9 mouse cellular contexts compared by ENCODE assay signal in genomic region chr14:103680285-103680819, GRCm38 (mm10). TPM values are rescaled to one million over a fixed set of nuclear protein-coding genes. Genes with fewer than 3 reads are reported as not detected.
DNase-seq lines count a peak whose midpoint lies in the region; ATAC-seq and TF ChIP-seq lines count a peak whose summit lies in the region.
"Had no signal": no experiment of that assay in that cellular context is flagged by ENCODE, and none has a peak within 500 bp of the region (broad histone marks: within the 10 kb centered on the region; RNA-seq: fewer than 3 reads in every experiment).

No protein-coding gene starts in this region.

- H3K27me3 ChIP-seq in limb, embryonic 13.5 days = no peaks in the 10 kb centered on the region
- no peaks in the 10 kb centered on the region for H3K27me3 ChIP-seq in limb, embryonic 10.5 days (ENCODE audit: low read depth, poor library complexity, severe bottlenecking)
- no peaks in the 10 kb centered on the region for H3K27me3 ChIP-seq in lung, postnatal 0 days (replicated peaks; ENCODE audit: insufficient read depth, low read length)
- H3K27me3 ChIP-seq in stomach, embryonic 16.5 days (ENCODE audit: control insufficient read depth, insufficient read depth, low read length) = no peaks in the 10 kb centered on the region

- DNase-seq in embryo, embryonic 9.5 days (ENCODE audit: extremely low spot score) = peak; percentile 10
- DNase-seq in embryo, embryonic 11 days = no peak
- no peak for DNase-seq in limb, embryonic 10.5 days (ENCODE audit: low spot score)
- peak; percentile 39 for DNase-seq in lung, postnatal 0 days (ENCODE audit: low spot score)
- DNase-seq in adrenal gland, postnatal 14 days = no peak
- DNase-seq in kidney, postnatal 36 days = no peak
- DNase-seq: right cerebral cortex, postnatal 4 days had no signal

- no peaks in the 10 kb centered on the region for H3K9me3 ChIP-seq in limb, embryonic 13.5 days
- H3K9me3 ChIP-seq in limb, embryonic 10.5 days (replicated peaks) = no peaks in the 10 kb centered on the region
- H3K9me3 ChIP-seq in lung, postnatal 0 days (ENCODE audit: low read length) = no peaks in the 10 kb centered on the region
- no peaks in the 10 kb centered on the region for H3K9me3 ChIP-seq in stomach, embryonic 16.5 days (replicated peaks; ENCODE audit: control insufficient read depth, low read length)

- H3K4me2 ChIP-seq in limb, embryonic 13.5 days (replicated peaks) = peak overlapping the region; percentile 19; the same call in 1 of the 2 replicates
- peak overlapping the region; percentile 48 for H3K4me2 ChIP-seq in lung, postnatal 0 days (replicated peaks; ENCODE audit: low read depth, low read length)
- peak overlapping the region; percentile 43; the same call in 1 of the 2 replicates for H3K4me2 ChIP-seq in stomach, embryonic 16.5 days (ENCODE audit: low read depth, low read length)

- 67% methylated on average over 7 of the region's 7 CpGs for WGBS in limb, embryonic 13.5 days
- WGBS in limb, embryonic 10.5 days = 61% methylated on average over 7 of the region's 7 CpGs
- 15% methylated on average over 7 of the region's 7 CpGs for WGBS in lung, postnatal 0 days
- whole genome bisulfite sequencing in stomach, embryonic 16.5 days = 38% methylated on average over 7 of the region's 7 CpGs

- peak; percentile 42; the same call in 1 of the 2 replicates for TF ChIP-seq EP300 in lung, postnatal 0 days (IDR thresholded peaks at IDR 0.05)

- no peak for ATAC-seq in limb, embryonic 13.5 days (ENCODE audit: low FRiP score, low read depth)
- peak; percentile 88 for ATAC-seq in lung, postnatal 0 days
- ATAC-seq in stomach, embryonic 16.5 days (ENCODE audit: insufficient read depth, low FRiP score) = no peak

- no peak overlapping the region for H3K9ac ChIP-seq in limb, embryonic 13.5 days
- H3K9ac ChIP-seq in lung, postnatal 0 days (replicated peaks; ENCODE audit: low read depth) = no peak overlapping the region
- no peak overlapping the region for H3K9ac ChIP-seq in stomach, embryonic 16.5 days (ENCODE audit: low read length)

- no peaks in the 10 kb centered on the region for H3K36me3 ChIP-seq in limb, embryonic 13.5 days
- H3K36me3 ChIP-seq in limb, embryonic 10.5 days = no peaks in the 10 kb centered on the region
- H3K36me3 ChIP-seq in lung, postnatal 0 days (ENCODE audit: insufficient read depth, low read length) = no peaks in the 10 kb centered on the region
- no peaks in the 10 kb centered on the region for H3K36me3 ChIP-seq in stomach, embryonic 16.5 days (ENCODE audit: control insufficient read depth, insufficient read depth, low read length)

- TF ChIP-seq CTCF in lung, postnatal 0 days (IDR thresholded peaks at IDR 0.05) = no peak

- H3K4me3 ChIP-seq in limb, embryonic 13.5 days = no peak overlapping the region
- H3K4me3 ChIP-seq in limb, embryonic 10.5 days = no peak overlapping the region
- peak overlapping the region; percentile 19; the same call in 1 of the 2 replicates for H3K4me3 ChIP-seq in lung, postnatal 0 days (ENCODE audit: low read depth, low read length)
- H3K4me3 ChIP-seq in stomach, embryonic 16.5 days (replicated peaks; ENCODE audit: low read length) = no peak overlapping the region

- H3K4me1 ChIP-seq in limb, embryonic 13.5 days = peaks cover 4% of the 10 kb centered on the region; the same call in 1 of the 2 replicates
- H3K4me1 ChIP-seq in limb, embryonic 10.5 days = no peaks in the 10 kb centered on the region
- H3K4me1 ChIP-seq in lung, postnatal 0 days (ENCODE audit: insufficient read depth, low read depth, low read length) = no peaks in the 10 kb centered on the region
- H3K4me1 ChIP-seq in stomach, embryonic 16.5 days (ENCODE audit: control insufficient read depth, insufficient read depth, low read length) = peaks cover 7% of the 10 kb centered on the region; the same call in 1 of the 2 replicates

- no peak overlapping the region for H3K27ac ChIP-seq in limb, embryonic 13.5 days
- H3K27ac ChIP-seq in limb, embryonic 10.5 days = no peak overlapping the region
- H3K27ac ChIP-seq in lung, postnatal 0 days (ENCODE audit: low read length) = no peak overlapping the region
- no peak overlapping the region for H3K27ac ChIP-seq in stomach, embryonic 16.5 days (ENCODE audit: low read length)

RNA-seq across cellular contexts. Expression of gene Slain1, which starts 30.3 kb away (rescaled TPM):
- polyA plus RNA-seq in limb, embryonic 13.5 days (2015; fragmentation: Nextera tagmentation; extraction: Ambion mirVana) = 1.5 and 1.6 TPM in 2 replicates
- 0.62 and 1.4 TPM in 2 replicates for polyA plus RNA-seq in limb, embryonic 10.5 days (2016; fragmentation: Nextera tagmentation; extraction: Ambion mirVana)
- polyA plus RNA-seq in lung, postnatal 0 days (2015; fragmentation: Nextera tagmentation; extraction: Ambion mirVana) = 1.4 TPM in 2 replicates
- polyA plus RNA-seq in stomach, embryonic 16.5 days (2015; fragmentation: Nextera tagmentation; extraction: Ambion mirVana) = 0.57 and 0.85 TPM in 2 replicates
- 2.0 and 3.6 TPM in 2 replicates for total RNA-seq in adrenal gland, postnatal 14 days (2021)

Comparison
In these comparisons a context has a peak if more than half of its experiments do, and no peak if none do; other contexts are left out.
1. DNase-seq: peak in embryo, embryonic 9.5 days (single experiment) and lung, postnatal 0 days (single experiment); none in embryo, embryonic 11 days (single experiment), limb, embryonic 10.5 days (single experiment), adrenal gland, postnatal 14 days (single experiment) and kidney, postnatal 36 days (0 of 2).
2. Peak in every context shown above with its lines, with median percentiles within 50 percentile points of each other: H3K4me2 ChIP-seq.